Mouse (Mus musculus) c-Kit-negative CD71-positive TER-119-positive erythroid progenitor cells, embryonic 14.5 days (primary cell): ENCODE data around the gene Hist1h2ak.

ENCODE experiments used
- DNase-seq: peaks from one replicate; pipeline ENCODE4 v3.0.0-alpha.2; 2013; ENCODE audit warnings: low read depth, low spot score

The Hist1h2ak gene

DNA sequence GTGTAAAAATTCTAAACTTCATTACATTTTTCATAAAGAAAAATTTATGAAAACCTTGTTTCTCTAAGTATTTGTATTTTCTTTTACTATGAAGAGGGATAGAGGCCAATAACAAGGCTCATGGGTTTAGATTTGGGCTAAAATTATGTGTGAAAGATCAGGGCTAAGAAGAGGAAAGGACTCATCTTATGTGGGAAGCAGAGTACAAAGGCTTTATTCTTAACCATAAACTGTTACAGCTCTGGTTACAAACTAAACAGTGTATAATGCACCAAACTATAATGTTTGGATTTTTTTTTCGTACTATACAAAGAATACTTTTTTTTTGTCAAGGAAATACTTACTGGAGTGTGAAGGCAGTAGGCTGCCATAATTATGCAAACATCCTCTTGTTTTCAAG lies 2.1 kb upstream of the Hist1h2ak start:
- no peak for DNase-seq

DNA sequence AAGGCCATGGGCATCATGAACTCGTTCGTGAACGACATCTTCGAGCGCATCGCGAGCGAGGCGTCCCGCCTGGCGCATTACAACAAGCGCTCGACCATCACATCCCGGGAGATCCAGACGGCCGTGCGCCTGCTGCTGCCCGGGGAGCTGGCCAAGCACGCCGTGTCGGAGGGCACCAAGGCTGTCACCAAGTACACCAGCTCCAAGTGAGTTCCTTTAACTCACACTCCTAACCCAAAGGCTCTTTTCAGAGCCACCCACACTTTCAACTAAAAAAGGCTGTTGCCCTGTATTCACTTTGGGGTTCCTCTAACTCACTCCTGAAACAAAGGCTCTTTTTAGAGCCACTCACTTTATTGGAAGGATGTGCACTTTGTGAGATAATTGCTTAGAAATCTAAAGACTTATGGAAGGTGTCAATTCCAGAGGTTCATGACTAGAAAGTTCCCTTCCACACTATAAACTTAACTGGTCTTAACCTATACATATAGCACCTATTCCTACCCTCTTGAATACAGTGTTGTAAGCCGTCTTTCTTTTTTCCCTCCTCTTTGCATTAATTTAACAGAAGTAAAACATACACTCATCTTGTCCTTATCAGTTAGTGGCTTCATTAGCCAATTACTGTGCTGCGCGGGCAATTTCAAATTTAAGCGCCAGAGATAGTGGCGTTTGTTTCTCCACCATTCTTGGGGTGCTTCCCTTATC lies 821 bp upstream of the Hist1h2ak start:
- peak; percentile 89 for DNase-seq

DNA sequence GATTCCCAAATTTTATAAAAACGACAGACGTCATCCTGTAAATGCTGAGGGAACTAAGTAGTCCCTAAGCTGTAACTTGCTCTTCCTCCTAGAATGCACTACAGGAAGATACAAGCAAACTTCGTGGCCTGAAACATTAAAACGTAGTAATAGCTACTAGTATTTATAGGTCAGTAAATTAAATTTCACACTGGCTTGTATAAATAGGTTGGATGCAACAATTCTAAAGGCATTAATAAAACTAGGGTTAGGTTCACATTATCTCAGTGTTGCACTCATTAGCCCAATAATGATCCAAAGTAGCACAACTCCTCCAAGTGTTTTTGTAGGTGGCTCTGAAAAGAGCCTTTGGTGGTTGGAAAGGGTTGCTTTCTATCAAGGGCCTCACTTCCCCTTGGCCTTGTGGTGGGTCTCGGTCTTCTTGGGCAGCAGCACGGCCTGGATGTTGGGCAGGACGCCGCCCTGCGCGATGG lies 540 bp downstream of the Hist1h2ak start:
- peak; percentile 64 for DNase-seq

DNA sequence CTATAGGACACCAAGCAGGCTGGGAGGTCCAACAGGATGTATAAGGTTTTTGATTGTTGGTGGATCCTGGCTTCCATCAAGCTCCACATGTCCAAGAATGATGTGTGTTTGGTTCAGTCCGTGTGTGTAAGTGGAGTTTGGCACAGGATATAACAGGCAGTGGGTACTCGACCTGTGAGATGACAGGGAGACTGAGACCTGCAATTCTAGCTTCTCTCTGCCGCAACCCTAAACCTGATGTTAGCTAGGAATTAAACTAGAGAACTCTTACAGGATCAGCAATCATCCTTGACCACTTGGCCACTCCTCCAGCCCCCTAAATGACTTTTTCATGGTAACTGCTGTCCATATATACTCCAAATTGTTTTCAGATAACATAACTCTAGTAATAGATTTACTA lies 1.3 kb downstream of the Hist1h2ak start:
- peak; percentile 50 for DNase-seq

DNA sequence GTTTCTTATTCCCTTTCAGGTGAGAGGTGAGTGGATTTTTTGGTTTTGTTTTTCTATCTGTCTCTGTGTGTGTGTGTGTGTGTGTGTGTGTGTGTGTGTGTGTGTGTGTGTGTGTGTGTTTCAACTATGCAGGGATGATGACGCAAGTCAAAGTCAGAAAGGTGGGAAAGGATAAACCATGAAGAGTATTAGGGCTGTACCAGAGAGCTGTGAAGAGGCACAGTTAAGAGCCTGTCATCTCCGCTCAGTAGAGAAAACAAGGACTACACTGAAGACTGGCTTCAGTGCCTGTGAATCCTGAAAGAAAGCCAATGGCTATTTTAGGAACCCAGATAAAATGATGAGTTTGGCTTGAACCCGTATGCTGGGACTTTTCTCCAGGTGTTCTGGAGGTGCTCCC lies 1.8 kb downstream of the Hist1h2ak start:
- DNase-seq: no peak

DNA sequence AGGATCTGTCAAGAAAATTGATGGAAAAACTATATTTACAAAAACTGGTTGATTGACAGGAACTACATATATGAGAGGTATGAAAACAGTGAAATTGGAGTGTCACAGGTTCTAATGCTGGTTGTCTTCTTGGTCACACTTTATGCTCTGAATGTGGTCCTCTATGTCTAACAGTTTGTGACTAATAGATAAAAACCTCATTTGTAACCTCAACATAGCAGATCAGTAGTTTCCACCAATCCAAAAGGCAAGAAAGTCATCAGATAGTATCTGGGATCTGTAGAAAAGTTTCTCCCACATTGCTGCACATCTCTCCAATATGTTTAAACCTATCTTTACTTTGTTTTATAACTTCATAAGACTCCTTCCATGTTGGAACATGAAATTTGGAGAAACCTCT lies 2.2 kb downstream of the Hist1h2ak start:
- DNase-seq: peak; percentile 41

DNA sequence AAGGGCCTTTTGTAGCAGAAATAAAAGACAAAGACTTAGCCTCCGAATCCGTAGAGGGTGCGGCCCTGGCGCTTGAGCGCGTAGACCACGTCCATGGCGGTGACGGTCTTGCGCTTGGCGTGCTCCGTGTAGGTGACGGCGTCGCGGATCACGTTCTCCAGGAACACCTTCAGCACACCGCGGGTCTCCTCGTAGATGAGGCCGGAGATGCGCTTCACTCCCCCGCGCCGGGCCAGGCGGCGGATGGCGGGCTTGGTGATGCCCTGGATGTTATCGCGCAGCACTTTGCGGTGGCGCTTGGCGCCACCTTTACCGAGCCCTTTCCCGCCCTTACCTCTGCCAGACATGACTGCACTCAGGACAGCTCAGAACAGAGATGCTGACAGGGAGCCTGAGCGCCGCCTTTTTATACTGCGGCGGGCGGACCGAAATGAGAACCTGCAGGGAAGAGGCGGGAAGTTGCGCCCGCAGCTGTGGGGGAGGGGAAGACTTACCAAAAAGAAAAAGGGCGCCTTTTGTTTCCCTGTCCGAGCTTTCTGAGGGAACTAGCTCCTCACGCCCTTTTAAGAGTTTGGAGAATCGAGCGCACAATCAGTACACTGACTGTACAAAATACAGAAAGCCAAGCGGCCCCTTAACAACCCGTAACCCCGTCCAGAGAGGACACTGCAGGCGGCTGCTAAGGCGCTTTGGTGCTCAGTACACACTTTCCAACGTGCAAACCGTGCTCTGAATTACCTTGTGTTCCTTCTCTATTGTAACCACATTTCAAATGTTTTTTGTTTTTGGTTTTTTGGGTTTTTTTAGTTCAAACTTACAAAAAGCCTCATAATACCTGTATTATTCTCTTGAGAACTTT lies 3.2 kb downstream of the Hist1h2ak start, which contains the start of gene Hist1h4k:
Gene Hist1h4k (minus strand): TSS at position 347 of the 859 bp plus-strand sequence.
- DNase-seq: peak; percentile 85

DNA sequence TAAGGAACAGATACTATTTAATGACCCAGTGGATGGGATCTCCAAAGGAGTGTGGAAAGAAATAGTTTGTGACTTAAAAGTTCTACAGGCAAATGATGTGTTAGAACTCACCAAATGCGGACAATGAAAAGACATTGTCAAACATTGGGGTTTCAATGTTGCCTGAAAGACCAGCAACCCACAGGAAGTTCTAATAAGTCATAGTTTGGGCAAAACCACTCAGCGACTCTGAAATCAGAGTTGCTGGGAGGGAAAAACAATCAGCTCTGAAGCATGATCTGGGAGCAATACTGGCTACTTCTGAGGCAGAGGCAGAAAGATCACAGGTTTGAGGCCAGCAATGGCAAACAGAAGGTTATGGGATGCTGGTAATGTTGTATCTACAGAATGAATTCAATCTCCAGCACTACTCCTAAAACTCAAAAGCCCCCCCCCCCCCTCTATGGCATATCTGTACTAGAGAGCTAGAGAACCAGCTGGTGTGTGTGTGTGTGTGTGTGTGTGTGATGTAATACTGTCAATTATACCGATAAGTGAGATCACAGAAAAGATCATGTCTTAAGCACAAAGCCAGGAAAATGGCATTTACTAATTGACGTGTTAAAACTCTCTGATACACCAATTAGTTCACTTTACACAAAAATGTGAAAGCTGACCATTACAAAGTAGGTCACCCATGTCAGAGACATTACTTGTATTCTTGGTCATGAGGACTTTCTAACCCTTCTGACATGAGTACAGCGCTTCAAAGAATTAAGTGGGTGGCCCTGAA lies 4.1 kb downstream of the Hist1h2ak start:
- peak; percentile 47 for DNase-seq

DNA sequence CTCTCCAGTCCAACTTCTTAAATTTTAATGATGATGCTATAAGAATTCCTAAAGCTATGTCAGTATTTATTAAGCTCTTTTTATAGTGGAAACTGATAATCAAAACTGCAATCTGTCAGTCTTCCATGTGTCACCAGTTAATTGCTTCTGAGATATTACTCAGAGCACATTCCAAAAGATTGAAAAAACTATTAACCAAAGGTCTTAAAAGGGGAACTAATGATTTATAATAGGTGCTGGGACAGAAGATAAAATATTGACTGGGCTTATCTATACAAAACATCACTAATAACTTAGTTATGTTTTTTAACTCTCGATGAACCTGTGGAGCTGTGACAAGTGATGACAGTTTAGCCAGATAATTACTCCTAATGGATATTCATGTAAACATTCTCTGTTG lies 8.6 kb downstream of the Hist1h2ak start:
- no peak for DNase-seq

DNA sequence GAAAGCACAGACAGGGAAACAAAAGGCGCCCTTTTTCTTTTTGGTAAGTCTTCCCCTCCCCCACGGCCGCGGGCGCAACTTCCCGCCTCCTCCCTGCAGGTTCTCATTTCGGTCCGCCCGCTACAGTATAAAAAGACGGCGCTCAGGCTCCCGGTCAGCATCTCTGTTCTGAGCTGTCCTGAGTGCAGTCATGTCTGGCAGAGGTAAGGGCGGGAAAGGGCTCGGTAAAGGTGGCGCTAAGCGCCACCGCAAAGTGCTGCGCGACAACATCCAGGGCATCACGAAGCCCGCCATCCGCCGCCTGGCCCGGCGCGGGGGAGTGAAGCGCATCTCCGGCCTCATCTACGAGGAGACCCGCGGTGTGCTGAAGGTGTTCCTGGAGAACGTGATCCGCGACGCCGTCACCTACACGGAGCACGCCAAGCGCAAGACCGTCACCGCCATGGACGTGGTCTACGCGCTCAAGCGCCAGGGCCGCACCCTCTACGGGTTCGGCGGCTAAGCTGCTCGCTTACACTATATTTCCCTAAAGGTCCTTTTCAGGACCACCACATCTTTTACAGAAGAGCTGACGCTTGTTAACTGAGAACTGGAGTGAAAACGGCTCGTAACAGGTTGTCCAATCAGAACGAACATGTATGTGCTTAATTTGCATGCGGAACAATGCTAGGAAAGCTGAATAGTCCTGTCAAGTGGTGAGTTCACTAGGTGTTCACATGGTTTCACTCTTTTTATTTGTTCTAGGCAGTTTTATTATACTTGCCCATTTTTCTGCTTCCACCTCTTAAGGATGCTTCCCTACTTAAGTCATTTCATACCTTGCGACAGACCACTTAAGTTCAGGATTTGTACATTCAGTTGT lies 18.5 kb downstream of the Hist1h2ak start, which contains the start of gene Hist1h4j:
Gene Hist1h4j (plus strand): TSS at position 159 of the 862 bp plus-strand sequence.
- DNase-seq: peak; percentile 79

DNA sequence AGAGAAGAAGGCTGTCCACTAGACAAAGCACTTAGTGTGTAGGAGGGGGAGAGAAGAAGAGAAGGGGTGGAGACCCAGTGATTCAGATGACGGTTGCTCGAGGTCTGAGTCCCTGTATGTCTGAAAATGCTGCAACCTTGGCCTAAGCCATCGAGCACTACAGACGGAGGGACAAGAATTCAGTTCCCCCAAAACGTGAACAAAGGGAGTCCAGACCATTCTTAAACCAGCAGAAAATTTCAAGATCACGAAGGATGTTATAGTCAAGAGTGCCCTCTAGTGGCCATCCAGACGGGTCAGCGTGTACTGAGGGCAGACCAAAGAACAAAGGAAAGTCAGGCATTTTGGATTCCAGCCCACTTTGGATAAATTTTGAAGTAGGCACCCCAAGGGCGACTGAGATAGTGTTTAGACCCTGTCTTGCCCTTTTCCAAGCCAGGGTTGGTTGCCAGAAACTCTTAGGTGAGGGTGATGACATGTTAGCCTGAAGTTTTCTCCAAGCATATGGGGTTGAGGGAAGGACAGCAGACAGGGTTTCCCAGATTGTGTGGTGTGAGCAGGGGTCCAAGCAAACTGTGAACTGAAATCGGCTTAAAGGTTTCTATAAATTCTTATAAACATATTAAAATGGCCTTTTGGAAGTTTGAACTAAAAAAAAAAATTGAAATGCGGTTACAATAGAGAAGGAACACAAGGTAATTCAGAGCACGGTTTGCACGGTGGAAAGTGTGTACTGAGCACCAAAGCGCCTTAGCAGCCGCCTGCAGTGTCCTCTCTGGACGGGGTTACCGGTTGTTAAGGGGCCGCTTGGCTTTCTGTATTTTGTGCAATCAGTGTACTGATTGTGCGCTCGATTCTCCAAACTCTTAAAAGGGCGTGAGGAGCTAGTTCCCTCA lies 19.4 kb downstream of the Hist1h2ak start:
- DNase-seq: peak; percentile 89

DNA sequence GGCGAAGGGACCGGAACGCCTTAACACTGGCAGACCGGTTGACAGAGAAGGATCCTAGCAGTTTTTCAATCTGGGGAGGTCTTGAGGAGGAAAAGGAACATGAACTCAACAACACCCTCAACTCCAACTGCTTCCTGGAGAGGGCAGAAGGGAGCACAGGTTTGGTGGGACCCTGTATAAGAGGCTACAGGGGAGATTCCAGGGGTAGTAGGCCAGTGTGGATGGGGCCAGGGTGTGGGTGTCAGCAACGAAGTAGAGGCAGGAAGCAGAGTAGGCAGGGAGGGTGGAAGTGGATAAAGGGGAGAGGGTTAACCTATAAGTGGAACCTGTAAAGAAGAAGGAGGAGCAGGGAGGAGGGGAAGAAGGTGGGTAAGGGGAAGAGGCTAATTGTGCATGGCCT lies 20.2 kb downstream of the Hist1h2ak start:
- DNase-seq: no peak

DNA sequence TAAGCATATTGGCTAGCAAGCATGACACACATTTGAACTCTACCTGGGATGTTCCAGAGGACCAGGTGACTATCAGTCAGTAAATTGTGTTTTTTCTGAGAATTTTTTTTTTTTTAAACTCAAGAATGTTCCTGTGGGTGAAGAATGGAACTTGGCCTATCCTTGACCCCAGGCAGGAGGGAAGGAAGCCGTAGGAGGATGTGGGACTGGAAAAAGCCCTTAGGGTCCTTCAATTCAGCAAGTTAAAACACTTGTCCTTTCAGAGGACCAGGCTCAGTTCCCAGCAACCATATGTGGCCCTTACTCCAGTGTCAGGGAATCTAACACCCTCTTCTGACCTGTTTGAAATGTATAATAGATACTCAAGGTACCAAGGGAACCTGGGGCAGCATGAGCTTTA lies 24.1 kb downstream of the Hist1h2ak start:
- DNase-seq: no peak

DNA sequence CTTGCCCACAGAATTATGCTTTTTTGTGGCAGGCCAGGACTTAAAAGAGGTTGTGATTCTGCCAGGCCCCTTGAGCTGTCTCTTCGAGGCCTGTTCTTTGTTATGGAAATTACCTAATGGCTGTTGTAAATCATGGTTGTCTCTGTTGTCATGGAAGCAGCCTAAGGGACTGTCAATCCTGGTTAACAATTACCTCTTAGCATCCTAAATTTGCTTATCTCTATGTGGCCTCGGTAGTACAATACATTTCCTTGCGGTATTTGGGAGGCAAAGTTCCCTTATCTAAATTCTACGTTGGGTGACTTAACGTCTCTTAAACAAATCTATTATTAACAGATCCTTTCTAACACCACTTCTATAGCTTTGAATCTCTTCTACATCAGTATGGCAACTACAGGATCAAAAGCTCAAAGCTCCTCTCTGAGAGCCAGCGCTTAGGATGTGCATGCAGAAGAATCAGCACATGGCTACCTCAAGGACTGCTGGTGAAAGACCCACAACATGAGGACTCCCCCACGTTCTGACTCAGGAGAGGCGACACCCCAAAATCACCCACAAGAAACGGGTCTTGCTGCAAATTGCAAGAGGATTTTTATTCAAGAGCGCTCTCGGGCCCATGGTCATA lies 25.6 kb downstream of the Hist1h2ak start:
- DNase-seq: no peak

DNA sequence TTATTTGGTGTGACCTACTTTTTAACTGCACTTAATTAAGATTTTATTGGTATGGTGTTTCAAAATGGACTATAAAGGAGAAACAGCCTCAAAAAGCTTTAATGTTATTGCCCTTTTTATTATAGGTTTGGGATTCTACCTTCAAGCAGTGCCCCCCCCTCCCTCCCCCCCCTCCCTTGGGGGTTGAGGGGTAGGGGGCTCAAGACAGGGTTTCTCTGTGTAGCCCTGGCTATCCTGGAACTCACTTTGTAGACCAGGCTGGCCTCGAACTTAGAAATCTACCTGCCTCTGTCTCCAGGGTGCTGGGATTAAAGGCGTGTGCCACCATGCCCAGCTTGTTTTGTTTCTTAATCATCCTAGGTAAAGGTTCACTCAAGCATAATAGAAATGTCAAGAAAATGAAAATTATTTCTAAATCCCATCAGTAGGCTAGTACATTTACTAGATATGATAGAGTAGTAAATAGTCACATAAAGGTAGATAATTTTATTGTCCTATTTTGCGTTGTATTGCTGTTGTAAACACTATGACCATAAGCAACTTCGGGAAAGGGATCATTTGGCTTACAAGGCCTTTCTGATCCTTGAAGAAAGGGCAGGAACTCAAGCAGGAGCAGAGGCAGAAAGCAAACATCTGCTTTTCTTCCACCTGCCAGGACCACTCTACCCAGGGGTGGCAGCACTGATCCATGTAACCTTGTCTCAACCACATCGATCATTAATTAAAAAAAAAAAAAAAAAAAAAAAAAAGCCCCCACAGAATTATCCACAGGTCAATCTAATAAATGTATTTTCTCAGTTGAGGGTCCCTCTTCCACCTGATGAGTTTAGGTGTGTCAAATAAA lies 30.4 kb downstream of the Hist1h2ak start:
- no peak for DNase-seq

DNA sequence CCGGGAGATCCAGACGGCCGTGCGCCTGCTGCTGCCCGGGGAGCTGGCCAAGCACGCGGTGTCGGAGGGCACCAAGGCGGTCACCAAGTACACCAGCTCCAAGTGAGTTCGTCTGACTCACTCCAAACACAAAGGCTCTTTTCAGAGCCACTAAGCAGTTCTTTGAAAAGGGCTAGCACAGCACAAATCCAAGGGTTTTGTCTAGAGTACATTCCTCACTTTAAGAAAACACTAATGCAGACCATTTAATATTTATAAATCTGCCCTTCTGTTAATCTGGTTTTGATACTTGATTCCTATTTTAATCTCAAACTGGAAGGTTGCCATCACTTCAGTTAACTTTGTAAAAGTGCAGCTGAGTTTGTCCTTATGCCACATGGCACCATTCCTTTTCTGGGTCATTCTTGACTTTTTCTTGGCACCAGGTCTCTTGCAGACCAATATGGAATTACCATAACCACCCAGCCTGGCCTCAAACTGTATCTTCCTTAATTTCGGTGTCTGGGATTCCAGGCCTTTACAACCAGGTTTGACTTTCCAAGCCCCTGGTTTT lies 31.2 kb downstream of the Hist1h2ak start:
- no peak for DNase-seq

DNA sequence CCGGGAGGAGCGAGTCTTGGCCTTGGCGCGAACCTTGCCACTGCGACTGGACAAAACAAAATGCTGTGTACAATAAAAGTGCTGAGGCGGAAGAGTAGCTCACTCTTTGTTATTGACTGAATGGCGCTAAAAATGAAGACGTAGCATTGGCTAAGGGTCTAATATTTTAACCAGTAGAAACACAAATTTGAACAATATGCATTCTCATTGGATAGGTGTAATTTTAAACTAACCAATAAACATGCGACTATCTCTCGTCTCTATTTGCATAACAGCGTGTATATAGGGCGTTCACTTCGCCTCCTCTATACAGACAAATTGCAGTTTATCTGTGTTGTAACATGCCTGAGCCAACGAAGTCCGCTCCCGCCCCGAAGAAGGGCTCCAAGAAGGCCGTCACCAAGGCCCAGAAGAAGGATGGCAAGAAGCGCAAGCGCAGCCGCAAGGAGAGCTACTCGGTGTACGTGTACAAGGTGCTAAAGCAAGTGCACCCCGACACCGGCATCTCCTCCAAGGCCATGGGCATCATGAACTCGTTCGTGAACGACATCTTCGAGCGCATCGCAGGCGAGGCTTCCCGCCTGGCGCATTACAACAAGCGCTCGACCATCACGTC lies 31.8 kb downstream of the Hist1h2ak start, which contains the start of gene Hist1h2bm:
Gene Hist1h2bm (plus strand): TSS at position 288 of the 616 bp plus-strand sequence.
- peak; percentile 94 for DNase-seq
